Mouse (Mus musculus) cerebellum, postnatal 25 days (tissue): Measurements from ENCODE around the gene Slc35f3.
A peak's percentile ranks its signal among the peaks of the same experiment; 100 is the strongest.
"Not testable (repeated sequence)": the region's sequence is repeated elsewhere in the genome, so short reads cannot be mapped to it uniquely, and the experiment has no call there.

Experiments
- DNase-seq, 2 experiments: peaks; one replicate each; pipeline ENCODE4 v3.0.0; 2021; ENCODE audit warnings: mixed read lengths in 2 of 2

Gene Slc35f3

DNA sequence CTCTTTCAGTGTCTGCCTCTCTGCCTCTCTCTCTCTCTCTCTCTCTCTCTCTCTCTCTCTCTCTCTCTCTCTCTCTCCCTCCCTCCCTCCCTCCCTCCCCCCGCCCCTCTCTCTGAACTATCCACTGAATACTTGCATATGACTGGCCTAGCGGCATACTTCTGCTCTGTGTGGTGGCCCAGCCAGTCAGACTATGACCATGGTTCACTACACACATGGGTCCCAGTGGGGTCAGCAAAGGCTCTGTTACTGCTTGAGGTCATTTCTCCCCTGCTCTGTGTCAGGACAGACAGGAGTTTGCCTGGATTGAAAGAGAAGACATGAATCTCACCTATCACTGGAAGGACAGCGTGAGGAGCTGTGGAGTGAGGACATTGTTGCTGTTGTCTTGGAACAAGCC lies 40.5 kb downstream of the Slc35f3 start:
- DNase-seq, result no peak

DNA sequence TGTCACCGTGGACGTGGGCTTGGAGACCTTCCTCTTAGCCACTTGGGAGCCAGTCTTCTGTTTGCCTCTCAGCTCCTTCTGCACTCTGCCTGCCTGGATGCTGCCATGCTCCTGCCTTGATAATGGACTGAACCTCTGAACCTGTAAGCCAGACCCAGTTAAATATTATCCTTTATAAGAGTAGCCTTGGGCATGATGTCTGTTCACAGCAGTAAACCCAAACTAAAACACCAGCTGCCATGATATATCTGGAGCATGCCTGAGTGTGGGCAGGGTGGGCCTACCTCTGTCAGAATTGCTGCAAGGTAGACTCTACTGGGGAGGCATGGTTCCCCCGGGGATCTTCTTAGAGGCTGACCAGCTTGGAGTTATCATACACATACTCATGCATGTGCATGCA lies 41.0 kb downstream of the Slc35f3 start:
- DNase-seq, result no peak

DNA sequence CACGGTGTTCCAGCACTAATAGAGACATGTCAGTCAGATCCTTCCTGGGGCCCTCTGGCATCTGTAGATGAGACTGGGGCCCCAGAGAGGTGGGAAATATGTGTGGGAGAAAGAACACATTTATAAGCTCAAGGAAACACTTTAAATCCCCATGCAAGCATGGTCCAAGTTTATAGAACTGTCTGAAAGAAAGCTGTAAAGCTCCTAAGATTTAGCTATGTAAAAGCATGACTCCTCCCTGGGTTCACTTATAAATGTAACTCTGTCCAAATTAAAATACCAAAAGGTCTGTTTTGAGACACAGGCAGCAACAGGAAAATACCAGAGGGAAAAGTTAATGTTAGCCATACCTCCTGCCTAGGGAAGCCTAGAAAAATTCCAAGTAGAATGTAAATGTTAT lies 42.8 kb downstream of the Slc35f3 start:
- no peak for DNase-seq

DNA sequence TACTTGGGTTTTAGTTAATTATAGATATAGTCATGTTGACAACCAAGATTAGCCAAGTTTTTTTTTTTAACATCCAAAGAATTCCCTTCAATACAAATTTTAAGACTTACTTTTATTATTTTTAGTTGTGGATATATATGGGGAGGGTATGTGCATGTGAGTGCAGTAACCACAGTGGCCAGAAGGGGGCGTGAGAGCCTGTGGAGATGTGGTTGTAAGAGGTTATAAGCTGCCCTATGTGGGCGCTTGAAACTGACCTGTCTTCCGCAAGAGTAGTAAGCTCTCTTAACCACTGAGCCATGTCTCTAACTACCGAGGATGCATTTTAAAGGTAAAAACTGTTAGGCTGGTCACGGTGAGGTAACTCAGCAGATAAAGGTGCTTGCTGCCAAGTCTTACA lies 45.1 kb downstream of the Slc35f3 start:
- DNase-seq, result no peak

DNA sequence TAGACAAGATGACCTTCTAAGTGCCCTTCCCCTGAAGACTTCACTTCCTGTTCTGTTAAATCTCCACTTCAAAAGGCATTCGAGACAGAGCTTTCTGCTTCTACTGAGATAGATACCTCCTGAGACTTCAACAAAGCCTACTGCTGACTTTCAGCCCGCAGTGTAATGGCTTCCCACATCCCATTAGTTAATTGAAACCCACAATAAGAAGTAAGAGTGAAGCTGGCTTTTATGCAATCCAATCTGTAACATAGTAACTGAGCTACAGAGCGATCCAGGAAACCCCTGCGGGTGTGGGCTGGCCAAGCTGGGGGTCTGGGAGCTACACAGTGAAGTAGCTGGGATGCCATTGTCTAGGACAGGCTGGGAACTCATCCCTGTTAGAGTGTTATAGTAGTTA lies 46.7 kb downstream of the Slc35f3 start:
- no peak for DNase-seq

DNA sequence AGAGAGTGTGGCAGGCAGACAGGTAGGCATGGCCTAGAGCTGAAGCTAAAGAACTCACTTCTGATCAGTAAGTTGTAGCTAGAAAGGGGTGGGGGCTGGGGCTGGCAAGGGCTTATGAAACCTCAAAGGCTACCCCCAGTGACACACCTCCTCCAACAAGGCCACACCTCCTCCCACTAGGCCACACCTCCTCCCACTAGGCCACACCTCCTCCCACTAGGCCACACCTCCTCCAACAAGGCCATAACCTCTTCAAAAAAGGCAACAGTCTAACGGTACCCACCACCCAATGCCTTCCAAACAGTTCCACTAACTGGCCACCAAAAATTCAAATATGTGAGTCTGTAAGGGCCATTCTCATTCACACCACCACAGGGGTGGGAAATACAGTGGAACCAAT lies 54.9 kb downstream of the Slc35f3 start:
- DNase-seq, result no peak

DNA sequence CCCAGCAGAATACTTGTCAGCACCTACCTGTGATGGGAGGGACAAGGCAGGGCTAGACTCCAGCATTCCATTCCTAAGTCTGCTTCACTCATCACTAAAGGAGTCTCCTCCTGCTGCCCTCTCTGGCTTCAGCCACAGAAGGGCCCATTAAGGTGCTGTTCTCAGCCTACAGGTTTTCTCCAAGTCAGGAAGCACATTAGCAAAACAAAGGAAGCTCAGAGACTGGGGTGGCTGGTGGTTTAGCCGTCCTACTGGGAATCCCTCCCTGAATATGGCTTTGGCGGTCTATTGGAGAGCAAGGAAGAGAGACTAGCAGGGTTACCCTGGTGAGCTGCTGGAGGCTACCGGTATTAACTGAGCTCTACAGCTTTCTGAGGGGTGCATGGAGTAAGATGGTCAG lies 59.6 kb downstream of the Slc35f3 start:
- no peak for DNase-seq

DNA sequence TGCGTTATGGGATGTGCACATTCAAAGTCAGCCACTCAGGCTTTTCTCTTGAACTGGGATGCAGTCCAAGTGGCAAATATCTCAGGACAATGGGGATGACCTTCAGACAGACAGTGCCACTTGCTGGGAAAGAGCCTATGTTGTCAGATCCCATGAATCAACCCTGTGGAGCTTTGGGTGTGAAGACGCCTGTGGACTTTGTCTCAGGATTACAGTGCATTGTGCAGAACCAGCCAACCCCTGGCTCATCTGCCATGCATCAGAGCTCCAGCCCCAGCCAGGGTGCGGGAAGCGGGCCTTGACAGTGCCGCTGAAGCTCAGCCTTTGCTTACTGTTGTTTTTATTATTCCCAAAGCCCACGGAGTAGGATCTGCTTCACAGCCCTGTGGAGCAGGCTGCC lies 60.9 kb downstream of the Slc35f3 start:
- DNase-seq, result no peak

DNA sequence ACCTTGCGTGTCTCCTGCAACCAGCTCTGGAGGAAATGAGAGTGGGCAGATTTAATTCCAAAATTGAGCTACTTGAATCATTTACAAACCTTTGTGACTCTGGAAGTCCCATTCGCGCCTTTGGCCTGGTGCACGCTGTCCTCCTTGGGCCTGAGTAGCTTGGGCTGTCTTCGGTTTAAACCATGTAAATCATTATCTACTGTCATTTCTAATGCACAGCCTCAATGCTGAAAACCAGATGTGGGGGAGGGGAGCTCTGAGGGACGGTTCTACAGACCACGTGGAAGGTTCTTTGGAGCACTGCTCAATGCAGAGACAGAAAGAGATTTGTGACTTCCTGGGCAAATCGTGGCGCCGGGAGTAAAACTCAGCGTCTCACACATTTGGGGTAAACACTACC lies 61.7 kb downstream of the Slc35f3 start:
- DNase-seq, result no peak

DNA sequence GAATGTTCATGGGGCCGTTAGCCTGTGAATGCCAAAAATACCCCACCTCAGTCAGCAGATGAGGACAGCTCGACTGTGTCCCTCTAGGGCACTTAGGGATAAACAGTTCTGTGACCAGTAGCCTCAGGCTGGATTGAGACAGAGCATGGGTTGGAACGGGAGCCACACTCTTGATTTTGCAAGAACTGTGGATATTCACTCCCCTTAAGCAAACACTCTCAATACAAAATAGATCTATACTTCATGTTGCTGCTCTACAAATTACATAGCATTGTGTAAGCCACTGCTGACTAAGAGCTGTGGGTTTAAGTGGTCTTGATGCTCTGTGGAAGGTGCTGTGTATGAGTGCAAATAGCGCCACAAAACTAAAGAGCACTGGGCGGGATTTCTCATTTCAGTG lies 62.3 kb downstream of the Slc35f3 start:
- no peak for DNase-seq

DNA sequence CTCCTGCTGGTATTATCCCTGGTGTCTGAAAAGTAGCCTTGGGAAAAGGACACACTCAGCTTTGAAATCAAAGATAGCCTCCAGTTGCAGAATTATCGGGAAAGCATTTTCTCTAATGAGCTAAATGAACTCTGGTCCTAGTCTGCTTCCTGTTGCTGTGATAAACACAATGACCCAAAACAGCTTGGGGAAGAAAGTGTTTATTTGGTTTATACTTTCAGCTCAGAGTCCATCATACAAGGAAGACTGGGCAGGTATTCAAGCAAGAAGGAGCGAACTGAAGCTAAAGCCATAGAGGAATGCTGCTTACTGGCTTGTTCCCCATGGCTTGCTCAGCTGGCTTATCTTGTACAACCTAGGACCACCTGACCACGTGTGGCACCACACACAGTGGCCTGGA lies 67.9 kb downstream of the Slc35f3 start:
- DNase-seq, result no peak

DNA sequence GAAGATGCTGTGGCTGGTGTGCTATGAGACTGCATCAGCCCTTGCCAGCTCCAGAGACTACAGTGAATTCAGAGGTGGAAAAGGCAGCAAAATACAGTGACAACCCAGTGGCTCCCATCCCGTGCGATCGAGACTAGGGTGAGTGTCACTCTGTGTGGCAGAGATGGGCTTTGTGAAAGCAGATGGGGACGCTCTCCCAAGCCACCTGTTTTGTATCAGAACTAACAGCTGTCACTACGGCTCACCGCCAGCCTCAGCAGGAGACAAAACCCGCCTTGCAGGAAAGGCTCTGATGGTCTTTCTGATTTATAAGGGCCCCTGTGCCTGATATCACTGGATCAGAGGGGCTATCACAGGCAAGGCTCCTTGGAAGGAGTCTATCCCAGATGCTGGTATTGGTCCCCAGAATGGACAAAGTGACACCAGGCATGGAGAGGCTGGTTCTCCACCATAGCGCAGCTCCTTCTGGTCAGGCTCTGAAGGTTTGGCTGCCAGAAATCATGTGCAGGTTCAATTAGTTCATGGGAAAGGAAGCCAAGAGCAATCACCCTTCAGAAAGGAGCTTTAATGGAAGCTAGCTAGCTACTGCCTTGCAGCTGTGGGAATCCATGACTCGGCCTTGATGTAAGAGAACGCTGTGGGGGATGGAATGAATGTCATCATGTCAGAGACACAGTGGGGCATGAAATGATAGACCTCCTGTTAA lies 70.1 kb downstream of the Slc35f3 start:
- DNase-seq, result peak; percentile 91 to 92

DNA sequence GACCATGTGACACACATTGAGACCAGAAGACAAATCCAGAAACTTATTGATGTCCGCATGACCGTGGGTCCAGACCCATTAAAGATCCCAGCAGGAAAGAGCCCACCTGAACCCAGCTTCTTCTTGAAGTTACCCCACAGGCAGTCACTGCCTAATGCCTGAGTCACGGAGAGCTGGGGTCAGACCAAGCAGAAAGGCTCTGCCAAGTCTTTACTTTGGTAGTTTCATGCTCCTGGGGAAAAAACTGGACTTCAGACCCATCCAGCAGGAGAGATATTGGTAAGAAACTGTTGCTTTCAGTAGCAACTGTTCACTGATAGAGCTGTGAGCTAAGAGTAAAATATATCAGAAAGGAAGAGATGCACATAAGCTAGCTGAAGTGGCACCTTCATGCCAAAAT lies 73.5 kb downstream of the Slc35f3 start:
- DNase-seq, result no peak

DNA sequence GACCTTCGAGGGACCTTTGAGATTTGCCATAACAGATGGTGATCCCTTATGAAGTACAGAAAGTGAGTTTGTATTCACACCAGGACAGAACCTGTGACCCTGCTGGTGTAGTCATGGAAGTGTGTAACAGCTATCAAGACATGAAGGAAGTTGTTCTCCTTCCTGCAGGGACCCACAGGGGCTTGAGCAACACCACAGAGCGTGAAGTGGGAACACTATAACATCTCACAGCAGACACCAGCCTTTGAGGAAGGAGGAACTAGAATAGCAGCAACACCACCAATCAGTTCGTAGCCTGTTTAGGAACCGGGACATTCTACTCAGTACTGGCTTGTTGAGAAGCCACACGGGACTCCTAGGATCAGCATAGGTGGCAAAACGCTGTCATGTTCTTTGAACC lies 81.2 kb downstream of the Slc35f3 start:
- no peak for DNase-seq

DNA sequence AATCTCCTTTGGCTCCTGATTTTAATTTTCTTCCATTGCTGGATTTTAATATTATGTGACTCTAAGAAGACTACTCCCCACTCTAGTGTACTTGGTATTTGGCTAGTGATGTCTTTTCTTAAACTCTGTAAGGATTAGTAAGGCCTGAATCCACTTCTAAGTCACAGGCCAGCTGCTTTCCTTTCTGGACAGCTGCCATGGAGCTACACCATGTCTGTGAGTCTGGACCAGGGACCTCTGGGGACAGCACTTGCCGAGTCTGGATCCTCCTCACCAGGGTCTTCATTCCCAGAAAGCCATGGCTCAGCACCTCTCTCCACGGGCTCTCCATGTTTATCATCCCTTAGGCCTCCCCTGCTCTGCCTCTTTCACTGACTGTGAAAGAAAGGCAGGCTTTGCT lies 81.8 kb downstream of the Slc35f3 start:
- no peak for DNase-seq

DNA sequence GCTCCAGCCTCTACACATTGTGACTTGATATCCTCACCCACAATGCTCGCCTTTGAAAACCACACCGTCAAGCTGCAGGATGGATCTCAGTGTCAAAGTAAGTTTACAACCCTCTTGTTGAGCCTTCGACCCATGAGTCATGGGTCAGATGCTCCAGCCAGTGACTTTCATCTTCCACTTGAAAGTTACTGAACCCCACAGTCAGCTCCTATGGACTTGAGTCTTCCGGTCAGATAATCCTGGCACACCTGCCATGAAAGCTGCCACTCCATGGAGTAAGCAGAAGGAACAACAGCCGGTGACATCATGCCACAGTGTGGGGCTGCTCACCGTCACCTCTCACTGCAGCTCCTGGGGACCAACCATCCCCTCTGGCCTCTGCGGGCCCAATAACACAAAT lies 82.9 kb downstream of the Slc35f3 start:
- no peak for DNase-seq

DNA sequence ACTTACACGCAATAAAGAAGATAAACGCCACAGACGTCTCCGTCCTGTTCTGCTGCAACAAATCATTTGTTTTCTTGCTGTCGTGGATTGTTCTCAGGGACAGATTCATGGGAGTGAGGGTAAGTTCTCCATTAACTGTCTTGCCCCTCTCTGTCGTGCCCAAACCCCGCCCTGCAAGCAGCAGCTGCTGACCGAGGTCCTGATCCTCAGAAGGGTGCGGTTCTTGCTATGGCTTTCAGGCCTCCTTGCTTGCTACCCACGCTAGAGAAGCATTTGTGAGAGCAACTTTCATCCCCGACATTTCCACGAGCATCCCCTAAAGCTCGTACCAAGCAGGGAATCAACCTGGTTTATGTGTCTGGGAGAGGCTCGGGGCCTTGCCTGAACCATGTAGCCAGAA lies 83.9 kb downstream of the Slc35f3 start:
- DNase-seq, result no peak

DNA sequence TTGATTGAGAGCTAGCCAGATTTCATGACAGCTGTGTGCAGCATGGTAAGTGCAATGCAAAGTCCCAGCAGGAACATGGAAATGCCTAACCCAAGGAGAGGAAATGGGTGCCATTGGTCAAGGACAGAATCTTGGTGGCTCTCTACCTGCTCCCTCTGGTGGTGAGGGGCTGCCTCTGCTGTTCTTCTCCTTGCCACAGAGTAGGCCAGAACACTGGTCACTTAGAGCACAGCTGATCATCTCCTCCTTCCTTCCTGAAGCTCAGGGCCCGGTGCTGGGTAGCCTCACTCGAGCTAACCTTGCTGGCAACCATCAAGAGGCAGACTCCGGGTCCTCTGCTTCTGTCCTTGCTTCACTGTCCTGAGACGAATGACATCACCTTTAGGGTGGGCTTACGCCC lies 84.4 kb downstream of the Slc35f3 start:
- DNase-seq, result peak; percentile 67 to 72

DNA sequence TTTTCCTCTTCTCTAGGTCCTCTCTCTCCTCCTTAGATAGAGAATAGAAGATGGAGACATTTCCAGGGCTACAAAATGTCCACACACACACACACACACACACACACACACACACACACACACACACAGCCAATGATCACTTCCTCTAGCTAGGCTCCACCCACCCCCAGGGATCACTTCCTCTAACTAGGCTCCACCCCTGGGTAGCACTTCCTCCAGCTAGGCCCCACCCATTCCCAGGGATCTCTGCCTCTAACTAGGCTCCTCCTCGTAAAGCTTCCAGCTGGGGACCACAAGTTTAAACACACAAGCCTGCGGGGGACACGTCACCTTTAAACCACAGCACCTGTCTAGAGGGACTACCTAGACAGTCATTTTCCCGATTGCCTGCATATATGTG lies 89.2 kb downstream of the Slc35f3 start:
- no peak for DNase-seq

DNA sequence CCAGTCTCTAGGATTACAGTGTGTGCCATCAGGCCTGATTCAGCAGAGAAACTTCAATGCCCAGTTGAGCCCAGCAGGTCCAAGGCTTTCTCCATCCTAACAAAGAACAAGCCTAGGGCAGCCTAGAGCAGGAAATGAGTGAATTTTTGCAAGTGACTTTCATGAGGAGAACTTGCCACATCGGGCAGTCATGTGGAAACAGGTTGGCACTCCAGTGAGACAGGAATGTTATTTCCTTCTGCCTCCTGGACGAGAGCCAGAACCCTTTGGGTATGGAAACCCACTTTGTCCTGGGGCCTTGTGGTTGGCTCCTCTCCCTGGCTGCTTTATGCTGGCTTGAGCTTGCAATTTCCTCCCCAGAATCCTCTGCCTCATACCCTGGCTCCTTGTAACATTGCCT lies 93.2 kb downstream of the Slc35f3 start:
- DNase-seq, result peak; percentile 71 to 86

DNA sequence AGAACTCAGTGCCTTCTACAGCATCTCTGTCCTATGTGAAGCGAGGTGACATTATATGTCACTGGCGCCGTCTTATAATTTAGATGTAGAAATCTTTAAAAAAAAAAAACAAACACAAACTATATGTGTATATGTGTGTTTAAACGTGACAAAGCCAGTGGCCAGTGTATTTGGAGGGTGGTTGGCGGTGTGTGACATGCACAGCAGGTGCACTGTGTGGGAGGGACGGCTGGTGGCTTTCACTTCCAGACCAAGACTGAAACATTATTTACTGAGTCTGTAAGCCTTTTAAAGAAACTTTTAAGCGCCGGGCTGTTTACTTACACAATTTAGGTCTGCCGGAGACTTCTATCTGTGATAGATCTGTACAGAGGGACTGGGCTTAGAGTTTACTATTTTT lies 97.0 kb downstream of the Slc35f3 start:
- DNase-seq, result no peak

DNA sequence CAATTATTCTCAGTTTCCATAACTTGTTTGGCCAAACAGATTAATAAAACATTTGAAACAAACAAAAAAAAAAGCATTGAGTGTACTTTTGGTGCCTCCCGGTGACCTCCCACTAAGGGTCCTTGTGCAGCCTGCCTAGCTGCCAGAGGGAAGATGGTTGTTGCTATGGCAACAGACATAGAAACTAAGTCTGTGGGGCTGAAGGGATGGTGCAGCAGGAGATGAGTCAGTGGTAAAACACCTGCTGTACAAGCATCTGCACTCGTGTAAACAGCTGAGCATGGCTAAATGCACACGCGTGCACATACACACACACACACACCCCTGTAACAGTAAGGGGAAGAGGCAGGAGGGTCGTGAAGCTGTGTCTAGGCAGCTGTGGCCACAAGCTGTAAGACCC lies 97.6 kb downstream of the Slc35f3 start:
- no peak for DNase-seq

DNA sequence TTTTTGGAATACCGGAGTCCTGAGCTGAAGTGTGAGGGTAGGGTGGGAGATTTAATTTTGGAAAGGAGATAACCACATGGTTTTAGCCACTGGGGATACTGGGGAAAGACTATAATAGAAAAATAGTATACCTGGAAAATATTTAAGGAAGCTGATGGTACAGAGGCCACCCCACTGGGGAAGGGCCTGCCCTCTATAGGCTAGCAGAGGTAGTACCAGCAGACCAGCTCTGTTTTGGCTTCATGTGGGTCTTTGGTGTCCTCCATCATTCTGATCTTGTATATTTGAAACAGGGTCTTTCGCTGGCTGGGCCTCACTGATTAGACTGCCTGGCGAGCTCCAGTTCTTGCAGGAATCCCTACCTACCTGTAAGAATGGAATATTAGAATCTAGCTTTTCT lies 100.0 kb downstream of the Slc35f3 start:
- peak; percentile 39 to 61 for DNase-seq

DNA sequence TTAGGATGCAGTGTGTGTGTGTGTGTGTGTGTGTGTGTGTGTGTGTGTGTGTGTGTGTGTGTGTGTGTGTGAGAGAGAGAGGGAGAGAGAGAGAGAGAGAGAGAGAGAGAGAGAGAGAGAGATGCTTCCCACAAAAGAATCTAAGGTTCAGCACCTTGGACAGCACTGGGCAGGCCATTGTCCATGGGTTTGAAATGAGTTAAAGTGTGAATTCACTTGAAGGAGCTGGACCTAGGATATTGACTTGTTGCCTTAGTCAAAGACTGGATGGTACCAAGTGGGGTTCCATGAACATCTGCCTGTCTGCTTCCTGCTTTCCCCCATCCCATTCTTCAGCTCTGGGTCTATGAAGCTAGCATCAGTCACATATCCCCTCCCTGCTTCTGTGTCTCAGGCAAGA lies 106.2 kb downstream of the Slc35f3 start:
- DNase-seq, result not testable (repeated sequence)

DNA sequence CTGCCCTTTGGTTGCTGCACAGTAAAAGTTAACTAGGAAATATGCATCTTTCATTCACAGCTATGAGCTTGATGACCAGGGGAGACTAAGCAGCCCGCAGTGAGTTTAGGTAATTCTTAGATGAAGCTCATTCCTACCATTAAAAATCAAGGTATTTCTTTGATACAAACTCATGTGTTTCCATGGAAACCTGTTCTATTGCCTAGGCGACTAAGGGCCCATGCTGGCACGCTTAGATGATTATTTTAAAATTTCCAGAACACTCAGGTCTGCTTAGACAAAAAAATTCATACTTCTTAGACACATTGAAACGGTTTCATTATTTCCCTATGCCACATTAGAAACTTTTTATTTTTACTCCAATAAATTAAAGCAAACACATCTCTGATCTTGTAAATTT lies 106.7 kb downstream of the Slc35f3 start:
- DNase-seq, result no peak

DNA sequence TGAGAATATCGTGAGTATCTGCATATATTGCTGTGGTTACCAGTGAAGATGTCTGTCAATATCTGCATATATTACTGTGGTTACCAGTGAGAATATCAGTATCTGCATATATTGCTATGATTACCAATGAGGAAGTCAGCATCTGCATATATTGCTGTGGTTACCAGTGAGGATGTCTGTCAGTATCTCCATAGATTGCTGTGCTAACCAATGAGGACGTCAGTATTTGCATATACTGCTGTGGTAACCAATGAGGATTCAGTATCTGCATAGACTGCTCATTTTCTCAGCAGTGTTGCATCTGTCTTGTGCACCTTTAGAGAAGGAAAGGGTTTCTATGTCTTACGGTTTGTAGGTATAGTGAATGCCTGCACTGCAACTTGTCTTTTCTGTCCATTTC lies 122.5 kb downstream of the Slc35f3 start:
- DNase-seq, result no peak
